Mouse (Mus musculus): ENCODE measurements around the gene Nab2. TPM values are rescaled to one million over a fixed set of nuclear protein-coding genes. Genes with fewer than 3 reads are reported as not detected.

Gene Nab2
- total RNA-seq (2023), result 48.2 TPM

DNA sequence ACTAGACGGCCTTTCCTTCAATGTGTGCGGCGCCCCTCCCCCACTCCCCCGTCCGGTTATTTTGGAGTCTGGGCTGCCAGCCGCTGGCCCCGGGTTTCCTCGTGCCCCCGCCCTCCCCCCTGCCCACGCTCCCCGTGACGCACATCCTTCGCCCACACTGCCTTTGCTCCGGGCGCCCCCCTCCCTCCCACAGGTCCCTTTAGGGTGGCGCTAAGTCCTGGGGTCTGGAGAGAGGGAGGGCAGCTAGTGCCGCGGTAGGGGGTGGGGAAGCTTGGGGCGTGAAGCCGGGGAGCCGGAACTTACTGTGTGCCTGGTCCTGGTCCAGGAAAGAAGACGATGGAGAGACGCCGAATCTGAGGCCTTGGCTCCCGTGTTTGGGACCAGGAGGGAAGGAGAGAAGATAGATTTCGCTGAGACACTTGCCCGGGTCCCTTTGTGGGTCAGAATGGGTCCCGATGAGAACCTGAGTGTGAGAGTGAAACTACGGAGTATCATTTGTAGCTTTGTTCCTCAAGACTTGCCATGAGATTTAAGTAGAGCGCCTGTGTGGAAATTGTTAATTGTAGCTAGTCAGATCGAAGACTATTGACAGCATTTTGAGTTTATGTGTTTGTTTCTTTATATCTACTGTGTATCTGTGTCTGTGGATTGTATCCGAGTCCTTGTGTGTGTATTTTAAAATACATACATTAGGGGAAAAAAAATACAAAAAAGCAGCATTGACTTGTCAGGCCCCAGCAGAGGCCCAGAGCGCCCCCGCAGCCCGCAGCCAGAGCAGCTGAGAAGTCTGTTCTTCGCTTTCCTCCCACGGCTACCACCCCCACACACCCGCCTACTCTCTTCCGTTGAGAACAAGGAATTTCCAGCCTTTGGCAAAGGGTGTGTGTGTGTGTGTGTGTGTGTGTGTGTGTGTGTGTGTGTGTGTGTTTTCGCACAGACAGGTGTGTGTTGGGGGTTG lies at the start of gene Nab2:
Gene Nab2, minus strand, starts transcription at position 476 of the 958 bp plus-strand sequence.

GRCm38 (mm10) chr10:127704766-127705220 lies 36.4 kb upstream of the Nab2 start, which contains the start of gene Myo1a:
Gene Myo1a, plus strand, starts transcription at chr10:127705170.

DNA sequence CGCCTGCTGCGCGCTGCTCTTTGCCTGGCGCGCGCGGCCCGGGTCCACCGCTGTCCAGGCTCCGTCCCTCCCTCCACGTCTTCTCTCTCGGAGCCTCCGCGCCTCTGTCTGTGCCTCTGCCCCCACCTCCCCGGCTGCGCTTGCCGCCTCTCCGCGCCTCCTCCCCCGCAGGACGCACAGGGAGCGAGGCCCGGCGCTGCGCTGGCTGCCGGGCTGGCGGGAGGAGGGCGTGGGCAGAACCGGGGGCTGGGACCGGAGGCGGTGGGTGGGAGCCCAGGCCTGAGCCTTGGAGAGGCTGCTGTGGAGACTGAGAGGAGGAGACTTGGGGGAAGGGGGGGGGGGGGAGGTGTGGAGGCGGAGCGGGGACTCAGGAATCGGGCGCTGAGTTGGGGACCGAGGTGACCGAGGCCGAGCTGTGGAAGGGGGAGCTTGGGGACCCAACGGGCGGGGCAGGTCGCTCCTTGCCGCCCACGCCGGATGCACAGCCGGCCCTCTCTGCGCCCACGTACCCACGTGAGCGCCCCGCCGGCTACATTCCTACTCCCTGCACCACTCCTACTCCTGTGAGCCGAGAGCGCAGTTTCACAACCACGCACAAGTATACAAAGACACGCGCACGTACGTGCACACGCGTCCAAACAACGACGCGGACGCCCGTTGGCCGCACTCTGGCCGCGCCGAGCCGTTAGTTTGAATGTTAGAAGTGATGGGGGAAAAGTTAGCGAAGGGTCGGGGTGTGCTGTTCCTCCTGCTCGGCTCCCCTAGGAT lies 1.7 kb downstream of the Nab2 start, which contains the start of gene Nemp1:
Gene Nemp1, plus strand, starts transcription at position 401 of the 768 bp plus-strand sequence.

DNA sequence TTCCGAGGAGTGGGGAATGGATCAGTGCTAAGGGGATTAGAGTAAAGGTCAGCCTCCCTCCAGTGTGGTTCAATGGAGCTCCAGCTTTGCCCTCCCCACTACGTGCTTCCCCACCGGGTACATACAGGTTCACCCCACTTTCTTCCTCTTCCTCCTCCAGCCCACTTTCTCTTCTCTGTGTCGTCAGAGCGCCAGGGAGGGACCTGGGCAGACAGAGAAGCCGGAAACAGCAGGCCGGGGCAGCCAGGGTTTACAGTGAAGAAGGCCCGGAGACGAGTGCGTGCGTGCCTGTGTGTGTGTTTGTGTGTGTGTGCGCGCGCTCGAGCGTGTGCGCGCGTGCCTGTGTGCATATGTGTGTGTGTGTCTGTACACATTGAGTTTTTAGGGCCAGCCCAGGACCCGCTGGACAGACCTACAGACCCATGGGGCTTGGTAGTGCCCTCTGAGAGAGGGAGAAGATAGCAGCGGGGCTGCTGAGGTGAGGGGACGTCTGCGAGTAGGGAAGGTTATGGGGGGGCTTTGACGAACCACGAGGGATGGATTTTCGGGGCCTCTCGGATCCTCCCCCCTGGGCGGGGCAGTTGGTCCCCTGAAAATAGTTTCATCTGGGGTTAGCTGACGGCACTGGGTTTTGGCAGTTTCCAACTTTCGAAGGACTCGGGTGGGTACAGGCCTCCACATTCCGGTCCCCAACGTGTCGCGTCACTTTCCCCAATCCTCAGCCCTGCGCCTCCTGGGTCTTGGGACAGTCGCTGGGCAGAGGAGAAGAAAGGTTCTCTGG lies 25.4 kb downstream of the Nab2 start, which contains the start of gene Stat6:
Gene Stat6, plus strand, starts transcription at position 215 of the 781 bp plus-strand sequence.

GRCm38 (mm10) chr10:127620406-127621190 lies 47.8 kb downstream of the Nab2 start, which contains the start of gene Lrp1:
Gene Lrp1, minus strand, starts transcription at chr10:127621148.

Other genes starting within 250 kb of the Nab2 start
- gene Stac3, start 166.9 kb downstream of the Nab2 start, total RNA-seq (2023), result 6.2 TPM
- not detected for gene Ndufa4l2, start 153.6 kb downstream of the Nab2 start, total RNA-seq (2023)
- 70.1 TPM for gene Shmt2, start 146.1 kb downstream of the Nab2 start, total RNA-seq (2023)
- not detected for gene Nxph4, start 134.0 kb downstream of the Nab2 start, total RNA-seq (2023)
- 9.4 TPM for gene Lrp1, start 47.4 kb downstream of the Nab2 start, total RNA-seq (2023)
- 196 TPM for gene Stat6, start 25.6 kb downstream of the Nab2 start, total RNA-seq (2023)
- 7.1 TPM for gene Nemp1, start 1.7 kb downstream of the Nab2 start, total RNA-seq (2023)
- 0.33 TPM for gene Myo1a, start 36.6 kb upstream of the Nab2 start, total RNA-seq (2023)
- gene Tac2, start 55.9 kb upstream of the Nab2 start, total RNA-seq (2023), result not detected
- 10.6 TPM for gene Zbtb39, start 71.0 kb upstream of the Nab2 start, total RNA-seq (2023)
- gene Gpr182, start 83.2 kb upstream of the Nab2 start, total RNA-seq (2023), result 0.41 TPM
- gene Rdh1, start 91.2 kb upstream of the Nab2 start, total RNA-seq (2023), result 0.18 TPM
- not detected for gene Rdh16f1, start 91.2 kb upstream of the Nab2 start, total RNA-seq (2023)
- gene Rdh9, start 107.8 kb upstream of the Nab2 start, total RNA-seq (2023), result 0.80 TPM
- gene Rdh16, start 132.6 kb upstream of the Nab2 start, total RNA-seq (2023), result not detected
- not detected for gene Rdh19, start 181.4 kb upstream of the Nab2 start, total RNA-seq (2023)
- not detected for gene Rdh16f2, start 197.9 kb upstream of the Nab2 start, total RNA-seq (2023)
- not detected for gene Rdh7, start 220.2 kb upstream of the Nab2 start, total RNA-seq (2023)
- not detected for gene Sdr9c7, start 229.9 kb upstream of the Nab2 start, total RNA-seq (2023)